Mouse (Mus musculus): ENCODE measurements around the gene Ganc.

Ganc gene
- long read RNA-seq, experiment 1, full-length matches to known transcripts: 12 of 21 reads
- long read RNA-seq, experiment 1, partial matches to known transcripts: 4 of 21 reads
- long read RNA-seq, experiment 1, other reads (novel, unspliced or antisense): 5 of 21 reads
- long read RNA-seq, experiment 2, full-length matches to known transcripts: 6 of 15 reads
- long read RNA-seq, experiment 2, partial matches to known transcripts: 1 of 15 reads
- long read RNA-seq, experiment 2, other reads (novel, unspliced or antisense): 8 of 15 reads

- intact Hi-C loops (cut with DNase I): no loop called here
These were observed at the start of gene Ganc for GRCm38 (mm10) chr2:120403653-120403985. TSS of gene Ganc (plus strand) at chr2:120403896.

GRCm38 (mm10) chr2:120360425-120360824 lies 43.3 kb upstream of the Ganc start:
- intact Hi-C loops (cut with DNase I): no loop called here

- intact Hi-C loops (cut with DNase I): no loop called here
These were observed 37.2 kb upstream of the Ganc start for GRCm38 (mm10) chr2:120366501-120366900.

- intact Hi-C loops (cut with DNase I): no loop called here
These were observed 36.1 kb upstream of the Ganc start for GRCm38 (mm10) chr2:120367416-120368207.

- intact Hi-C loops (cut with DNase I): no loop called here
These were observed 29.8 kb upstream of the Ganc start for GRCm38 (mm10) chr2:120373858-120374257.

GRCm38 (mm10) chr2:120386264-120386663 lies 17.4 kb upstream of the Ganc start:
- intact Hi-C loops (cut with DNase I): no loop called here

GRCm38 (mm10) chr2:120387291-120387690 lies 16.4 kb upstream of the Ganc start:
- intact Hi-C loops (cut with DNase I): no loop called here

GRCm38 (mm10) chr2:120389376-120389775 lies 14.3 kb upstream of the Ganc start:
- intact Hi-C loops (cut with DNase I): no loop called here

GRCm38 (mm10) chr2:120390934-120391333 lies 12.8 kb upstream of the Ganc start:
- intact Hi-C loops (cut with DNase I): no loop called here

GRCm38 (mm10) chr2:120392406-120392805 lies 11.3 kb upstream of the Ganc start:
- intact Hi-C loops (cut with DNase I): no loop called here

- intact Hi-C loops (cut with DNase I): no loop called here
These were observed 5.7 kb upstream of the Ganc start for GRCm38 (mm10) chr2:120397951-120398350.

- intact Hi-C loops (cut with DNase I): no loop called here
These were observed 883 bp upstream of the Ganc start for GRCm38 (mm10) chr2:120402813-120403212.

- intact Hi-C loops (cut with DNase I): no loop called here
These were observed 508 bp downstream of the Ganc start, which contains the start of gene Tmem87a for GRCm38 (mm10) chr2:120403986-120404822. TSS of gene Tmem87a (minus strand) at chr2:120404113.

GRCm38 (mm10) chr2:120404823-120405765 lies 1.4 kb downstream of the Ganc start:
- intact Hi-C loops (cut with DNase I): no loop called here

GRCm38 (mm10) chr2:120411096-120411628 lies 7.5 kb downstream of the Ganc start:
- intact Hi-C loops (cut with DNase I): no loop called here

- intact Hi-C loops (cut with DNase I): no loop called here
These were observed 10.4 kb downstream of the Ganc start for GRCm38 (mm10) chr2:120414113-120414512.

- intact Hi-C loops (cut with DNase I): no loop called here
These were observed 11.2 kb downstream of the Ganc start for GRCm38 (mm10) chr2:120414738-120415414.

- intact Hi-C loops (cut with DNase I): no loop called here
These were observed 20.7 kb downstream of the Ganc start for GRCm38 (mm10) chr2:120424386-120424785.

GRCm38 (mm10) chr2:120444486-120444885 lies 40.8 kb downstream of the Ganc start:
- intact Hi-C loops (cut with DNase I): no loop called here

GRCm38 (mm10) chr2:120446373-120446772 lies 42.7 kb downstream of the Ganc start:
- intact Hi-C loops (cut with DNase I): no loop called here
